8 mouse cellular contexts compared by ENCODE assay signal in the genomic region with DNA sequence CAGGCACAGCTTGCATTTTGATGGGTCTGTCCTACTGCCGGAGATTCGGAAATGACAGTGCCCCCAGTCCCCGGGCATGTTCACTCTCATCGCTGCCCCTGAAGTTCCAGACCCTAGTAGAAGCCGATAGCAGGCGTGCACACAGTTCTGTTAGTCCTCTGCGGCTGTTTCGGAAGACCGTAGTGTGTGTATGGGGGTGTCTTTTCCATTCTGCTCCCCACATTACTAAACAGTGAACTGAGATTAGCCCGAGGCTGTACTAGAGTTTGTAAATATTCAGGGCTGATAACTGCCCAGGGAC. TPM values are rescaled to one million over a fixed set of nuclear protein-coding genes. Genes with fewer than 3 reads are reported as not detected.
DNase-seq lines count a peak whose midpoint lies in the region; ATAC-seq and TF ChIP-seq lines count a peak whose summit lies in the region.

No protein-coding gene starts in this region.

- H3K27me3 ChIP-seq in heart, embryonic 10.5 days (ENCODE audit: insufficient read depth, poor library complexity, severe bottlenecking), result no peaks in the 10 kb centered on the region
- H3K27me3 ChIP-seq in E14TG2a.4 (ENCODE audit: insufficient read depth, low read length), result no peaks in the 10 kb centered on the region
- H3K27me3 ChIP-seq in forebrain, embryonic 13.5 days, result no peaks in the 10 kb centered on the region
- no peaks in the 10 kb centered on the region for H3K27me3 ChIP-seq in liver, embryonic 15.5 days

- TF ChIP-seq CTCF in E14TG2a.4 (conservative IDR thresholded peaks at IDR 0.05; ENCODE audit: low read length), result no peak

- ATAC-seq in forebrain, embryonic 13.5 days, result no peak
- peak; percentile 59 for ATAC-seq in liver, embryonic 15.5 days (ENCODE audit: insufficient read depth)
- ATAC-seq in monocyte, adult 5-6 weeks (replicated peaks; ENCODE audit: insufficient number of reproducible peaks, low FRiP score, low TSS enrichment, poor library complexity, severe bottlenecking), result no peak

- 3% methylated on average over 10 of the region's 10 CpGs for WGBS in heart, embryonic 10.5 days
- WGBS in forebrain, embryonic 13.5 days, result 5% methylated on average over 10 of the region's 10 CpGs
- WGBS in liver, embryonic 15.5 days (ENCODE audit: insufficient replicate concordance), result 3% methylated on average over 10 of the region's 10 CpGs

- DNase-seq in heart, embryonic 10.5 days (ENCODE audit: low spot score), result no peak
- DNase-seq in heart, adult 11 months, result no peak
- no peak for DNase-seq in T-cell, adult 2 months (ENCODE audit: low spot score)
- no peak for DNase-seq in cerebellum, postnatal 4 days (ENCODE audit: low spot score in 2 of 2)

- peak overlapping the region; percentile 78 for H3K4me2 ChIP-seq in forebrain, embryonic 13.5 days
- peak overlapping the region; percentile 78 for H3K4me2 ChIP-seq in liver, embryonic 15.5 days

- H3K36me3 ChIP-seq in heart, embryonic 10.5 days, result peaks cover 39% of the 10 kb centered on the region
- H3K36me3 ChIP-seq in E14TG2a.4 (ENCODE audit: insufficient read depth, low read length), result peaks cover 45% of the 10 kb centered on the region
- H3K36me3 ChIP-seq in forebrain, embryonic 13.5 days (ENCODE audit: poor library complexity, severe bottlenecking), result peaks cover 34% of the 10 kb centered on the region
- peaks cover 80% of the 10 kb centered on the region for H3K36me3 ChIP-seq in liver, embryonic 15.5 days (replicated peaks)

- peaks cover 16% of the 10 kb centered on the region for H3K4me1 ChIP-seq in heart, embryonic 10.5 days
- H3K4me1 ChIP-seq in E14TG2a.4 (replicated peaks; ENCODE audit: low read depth, low read length), result peaks cover 25% of the 10 kb centered on the region
- H3K4me1 ChIP-seq in forebrain, embryonic 13.5 days, result peaks cover 18% of the 10 kb centered on the region
- H3K4me1 ChIP-seq in liver, embryonic 15.5 days (replicated peaks), result peaks cover 34% of the 10 kb centered on the region

- H3K9me3 ChIP-seq in heart, embryonic 10.5 days, result no peaks in the 10 kb centered on the region
- no peaks in the 10 kb centered on the region for H3K9me3 ChIP-seq in E14TG2a.4 (ENCODE audit: low read length)
- no peaks in the 10 kb centered on the region for H3K9me3 ChIP-seq in forebrain, embryonic 13.5 days (replicated peaks)
- H3K9me3 ChIP-seq in liver, embryonic 15.5 days (replicated peaks), result no peaks in the 10 kb centered on the region

- H3K9ac ChIP-seq in forebrain, embryonic 13.5 days, result peak overlapping the region; percentile 81
- peak overlapping the region; percentile 75 for H3K9ac ChIP-seq in liver, embryonic 15.5 days

- H3K4me3 ChIP-seq in heart, embryonic 10.5 days, result peak overlapping the region; percentile 99
- peak overlapping the region; percentile 99 for H3K4me3 ChIP-seq in E14TG2a.4 (replicated peaks; ENCODE audit: low read length)
- H3K4me3 ChIP-seq in forebrain, embryonic 13.5 days, result peak overlapping the region; percentile 99
- H3K4me3 ChIP-seq in liver, embryonic 15.5 days (replicated peaks), result peak overlapping the region; percentile 81

- peak overlapping the region; percentile 90 for H3K27ac ChIP-seq in heart, embryonic 10.5 days
- peak overlapping the region; percentile 68 for H3K27ac ChIP-seq in forebrain, embryonic 13.5 days
- peak overlapping the region; percentile 87 for H3K27ac ChIP-seq in liver, embryonic 15.5 days (replicated peaks)

RNA-seq across cellular contexts. Expression of a gene that starts 0.6 kb away (rescaled TPM):
- 34.1 and 37.8 TPM in 2 replicates for polyA plus RNA-seq in heart, embryonic 10.5 days (2016; fragmentation: Nextera tagmentation; extraction: Ambion mirVana)
- polyA plus RNA-seq in forebrain, embryonic 13.5 days (2015; fragmentation: Nextera tagmentation; extraction: Ambion mirVana), result 38.5 and 42.6 TPM in 2 replicates
- polyA plus RNA-seq in liver, embryonic 15.5 days (2015; fragmentation: Nextera tagmentation; extraction: Ambion mirVana), result 19.2 and 19.4 TPM in 2 replicates
- total RNA-seq in monocyte, adult 5-6 weeks (2017), result 9.4 to 12.3 TPM (median 10.7 TPM) in 3 replicates

RNA-seq across cellular contexts. Expression of a gene that starts 33.3 kb away (rescaled TPM):
- 41.6 and 47.7 TPM in 2 replicates for polyA plus RNA-seq in heart, embryonic 10.5 days (2016; fragmentation: Nextera tagmentation; extraction: Ambion mirVana)
- 8.5 and 9.1 TPM in 2 replicates for polyA plus RNA-seq in forebrain, embryonic 13.5 days (2015; fragmentation: Nextera tagmentation; extraction: Ambion mirVana)
- polyA plus RNA-seq in liver, embryonic 15.5 days (2015; fragmentation: Nextera tagmentation; extraction: Ambion mirVana), result 148 and 165 TPM in 2 replicates
- 6.3 to 7.8 TPM (median 7.2 TPM) in 3 replicates for total RNA-seq in monocyte, adult 5-6 weeks (2017)

RNA-seq across cellular contexts. Expression of a gene that starts 55.1 kb away (rescaled TPM):
- 630 and 944 TPM in 2 replicates for polyA plus RNA-seq in heart, embryonic 10.5 days (2016; fragmentation: Nextera tagmentation; extraction: Ambion mirVana)
- polyA plus RNA-seq in forebrain, embryonic 13.5 days (2015; fragmentation: Nextera tagmentation; extraction: Ambion mirVana), result 1.7 and 3.1 TPM in 2 replicates
- 104 and 159 TPM in 2 replicates for polyA plus RNA-seq in liver, embryonic 15.5 days (2015; fragmentation: Nextera tagmentation; extraction: Ambion mirVana)
- not detected in 3 replicates for total RNA-seq in monocyte, adult 5-6 weeks (2017)

Comparison
In these comparisons a context has a peak if more than half of its experiments do, and no peak if none do; other contexts are left out.
1. RNA of a gene that starts 55.1 kb away (polyA plus RNA-seq): 630 to 944 TPM in heart, embryonic 10.5 days and 104 to 159 TPM in liver, embryonic 15.5 days; 1.7 to 3.1 TPM in forebrain, embryonic 13.5 days; every median in the first group is over 10 times any median in the second.
2. Peak in every context shown above with its lines, with median percentiles within 50 percentile points of each other: H3K27ac ChIP-seq and H3K4me3 ChIP-seq.